Mouse (Mus musculus): ENCODE measurements around the gene Pcnx4.

DNA sequence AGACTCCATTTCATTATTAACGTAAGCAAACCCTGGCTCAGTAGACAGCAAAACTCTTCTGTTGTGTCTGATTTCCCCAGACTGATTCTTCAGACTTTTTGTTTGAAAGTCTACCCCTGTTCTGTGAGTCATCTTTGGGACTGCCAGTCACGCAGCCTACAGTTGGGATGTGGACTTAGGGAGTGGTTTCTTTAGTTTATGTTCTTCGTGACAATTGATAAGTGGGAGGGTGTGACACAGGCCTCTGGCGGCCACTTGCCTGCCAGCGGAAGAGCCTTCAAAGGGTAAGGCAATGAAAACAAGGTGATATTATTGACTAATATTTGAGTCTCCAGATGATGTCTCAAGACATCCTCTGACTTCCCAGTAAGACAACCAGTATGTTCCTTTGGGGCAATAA, 16.3 kb upstream of the Pcnx4 start:
- no peak for TF ChIP-seq CTCF (IDR thresholded peaks at IDR 0.05)
- TF ChIP-seq POLR2A (IDR thresholded peaks at IDR 0.05; ENCODE audit: insufficient read depth, low read depth, low read length) = no peak
- no peak for TF ChIP-seq EP300 (IDR thresholded peaks at IDR 0.05; ENCODE audit: insufficient read depth, low read depth, low read length)
